Comparison of ENCODE assay signal across 8 mouse cellular contexts in genomic region chr9:108596998-108597764, GRCm38 (mm10). TPM values are rescaled to one million over a fixed set of nuclear protein-coding genes. Genes with fewer than 3 reads are reported as not detected.
DNase-seq lines count a peak whose midpoint lies in the region; ATAC-seq lines count a peak whose summit lies in the region.

Gene P4htm, minus strand, starts transcription at chr9:108597667.

- H3K4me1 ChIP-seq in forebrain, embryonic 16.5 days (replicated peaks; ENCODE audit: control insufficient read depth, insufficient read depth, low read length), result peaks cover 13% of the 10 kb centered on the region

- WGBS in forebrain, embryonic 16.5 days, result under 1% methylated on average over 69 of the region's 69 CpGs

- no peaks in the 10 kb centered on the region for H3K36me3 ChIP-seq in forebrain, embryonic 16.5 days (ENCODE audit: control insufficient read depth, insufficient read depth)

- peak within 1 kb of the TSS; percentile 25; the same call in 1 of the 2 replicates for H3K27ac ChIP-seq in forebrain, embryonic 16.5 days (ENCODE audit: low read length)

- no peaks in the 10 kb centered on the region for H3K27me3 ChIP-seq in forebrain, embryonic 16.5 days (replicated peaks; ENCODE audit: control insufficient read depth, insufficient read depth, low read length)

- peak within 1 kb of the TSS; percentile 77 for H3K9ac ChIP-seq in forebrain, embryonic 16.5 days (replicated peaks; ENCODE audit: low read depth, low read length)

- H3K4me3 ChIP-seq in forebrain, embryonic 16.5 days (replicated peaks; ENCODE audit: low read length), result peak within 1 kb of the TSS; percentile 66

- H3K4me2 ChIP-seq in forebrain, embryonic 16.5 days (ENCODE audit: low read length), result peak within 1 kb of the TSS; percentile 88

- peak; percentile 58 for DNase-seq in ES-CJ7 (ENCODE audit: low read depth, low spot score)
- peak; percentile 74 for DNase-seq in cerebellum, adult 11 months
- DNase-seq in heart, postnatal 36 days, result peak; percentile 70 to 76
- DNase-seq in layer of hippocampus, postnatal 10 days (ENCODE audit: low spot score in 2 of 2), result peak; percentile 75 to 79
- peak; percentile 79 for DNase-seq in lung, postnatal 10 days
- DNase-seq in ovary, postnatal 10 days (ENCODE audit: low spot score), result peak; percentile 56
- DNase-seq in thymus, postnatal 25 days, result peak; percentile 63

- intact Hi-C loops in heart, postnatal 36 days (cut with DNase I), result loop anchor here (5.0 kb wide), 1 partner anchor 50 kb away; the partner anchor contains the start of gene Arih2

- H3K9me3 ChIP-seq in forebrain, embryonic 16.5 days (ENCODE audit: control insufficient read depth, low read length), result no peaks in the 10 kb centered on the region

- ATAC-seq in forebrain, embryonic 16.5 days, result peak; percentile 91

RNA-seq across cellular contexts. Expression of gene P4htm, which starts in this region (rescaled TPM):
- 21.9 and 23.6 TPM in 2 replicates for polyA plus RNA-seq in forebrain, embryonic 16.5 days (2015; fragmentation: Nextera tagmentation; extraction: Ambion mirVana)
- 10 to 100 TPM; 13.9 to 16.9 TPM for total RNA-seq in heart, postnatal 36 days (2021)
- total RNA-seq in layer of hippocampus, postnatal 10 days (2021), result 10 to 100 TPM; 48.7 to 49.0 TPM

Comparison
In these comparisons a context has a peak if more than half of its experiments do, and no peak if none do; other contexts are left out.
1. Peak in every context shown above with its lines: DNase-seq, ATAC-seq, H3K4me3 ChIP-seq and H3K27ac ChIP-seq.